Mouse (Mus musculus) CD8-positive naive resting alpha-beta T cell, adult 2 months (primary cell): Measurements from ENCODE around the gene Kng2.
"Not testable (repeated sequence)": the region's sequence is repeated elsewhere in the genome, so short reads cannot be mapped to it uniquely, and the experiment has no call there.

Experiments
- DNase-seq, 2 experiments: peaks; one replicate each; pipeline ENCODE4 v3.0.0; 2022; ENCODE audit warnings: low read depth in 2 of 2, low spot score in 2 of 2

The Kng2 gene

GRCm38 (mm10) chr16:23028966-23029600 is at the start of gene Kng2:
TSS of gene Kng2 (minus strand) at chr16:23029482.
- not testable (repeated sequence) for DNase-seq

- not testable (repeated sequence) for DNase-seq
These were observed 48.2 kb upstream of the Kng2 start for GRCm38 (mm10) chr16:23077516-23077915.

GRCm38 (mm10) chr16:23060781-23061325 is 31.6 kb upstream of the Kng2 start:
- DNase-seq: not testable (repeated sequence)

GRCm38 (mm10) chr16:23059630-23060029 is 30.3 kb upstream of the Kng2 start:
- DNase-seq: not testable (repeated sequence)

GRCm38 (mm10) chr16:23057668-23058447 is 28.6 kb upstream of the Kng2 start, which contains the start of gene Kng1:
TSS of gene Kng1 (plus strand) at chr16:23057865.
- not testable (repeated sequence) for DNase-seq

- DNase-seq: no peak
These were observed 17.0 kb upstream of the Kng2 start for GRCm38 (mm10) chr16:23046319-23046718.

- DNase-seq: no peak
These were observed 11.6 kb upstream of the Kng2 start for GRCm38 (mm10) chr16:23040876-23041275.

GRCm38 (mm10) chr16:23039281-23039680 is 10.0 kb upstream of the Kng2 start:
- no peak for DNase-seq

GRCm38 (mm10) chr16:23037744-23038143 is 8.5 kb upstream of the Kng2 start:
- no peak for DNase-seq

GRCm38 (mm10) chr16:23033673-23034072 is 4.4 kb upstream of the Kng2 start:
- DNase-seq: no peak

GRCm38 (mm10) chr16:23030673-23031435 is 1.6 kb upstream of the Kng2 start:
- DNase-seq: no peak

- not testable (repeated sequence) for DNase-seq
These were observed 1.9 kb downstream of the Kng2 start for GRCm38 (mm10) chr16:23027341-23027740.

- no peak for DNase-seq
These were observed 2.7 kb downstream of the Kng2 start for GRCm38 (mm10) chr16:23026582-23026981.

- DNase-seq: no peak
These were observed 4.2 kb downstream of the Kng2 start for GRCm38 (mm10) chr16:23025111-23025510.

GRCm38 (mm10) chr16:23020571-23020970 is 8.7 kb downstream of the Kng2 start:
- not testable (repeated sequence) for DNase-seq

- DNase-seq: not testable (repeated sequence)
These were observed 14.6 kb downstream of the Kng2 start for GRCm38 (mm10) chr16:23014645-23015044.

- DNase-seq: not testable (repeated sequence)
These were observed 15.5 kb downstream of the Kng2 start for GRCm38 (mm10) chr16:23013786-23014185.

- DNase-seq: not testable (repeated sequence)
These were observed 32.3 kb downstream of the Kng2 start for GRCm38 (mm10) chr16:22996951-22997350.

GRCm38 (mm10) chr16:22967383-22968030 is 61.8 kb downstream of the Kng2 start:
- DNase-seq: no peak

- no peak for DNase-seq
These were observed 66.0 kb downstream of the Kng2 start for GRCm38 (mm10) chr16:22963293-22963692.

- no peak for DNase-seq
These were observed 67.0 kb downstream of the Kng2 start for GRCm38 (mm10) chr16:22962256-22962655.
